Mouse (Mus musculus) thymus, adult 2 months (tissue): Measurements from ENCODE around the gene Piezo1. TPM values are rescaled to one million over a fixed set of nuclear protein-coding genes. Genes with fewer than 3 reads are reported as not detected.

Source experiments
- DNase-seq: peaks from one replicate; pipeline ENCODE4 v3.0.0; 2021
- H3K27ac ChIP-seq: fragments of 200-500 bp; 2 replicates; pipeline ENCODE4 v1.5.1; 2012; ENCODE audit warnings: low read length, control low read depth; ENCODE audit not compliant: control insufficient read depth, insufficient read depth
- H3K27me3 ChIP-seq: fragments of 200-500 bp; 2 replicates; pipeline ENCODE4 v1.6.1; 2012; ENCODE audit warnings: mild to moderate bottlenecking, low read length, moderate library complexity, mixed read lengths; ENCODE audit not compliant: control insufficient read depth, insufficient read depth
- H3K36me3 ChIP-seq: fragments of 200-500 bp; 2 replicates; pipeline ENCODE4 v1.6.1; 2012; ENCODE audit warnings: mild to moderate bottlenecking, low read length, moderate library complexity; ENCODE audit not compliant: control insufficient read depth, insufficient read depth
- H3K4me1 ChIP-seq: fragments of 200-500 bp; replicated peaks from 2 replicates; pipeline ENCODE4 v1.6.1; 2012; ENCODE audit warnings: low read length; ENCODE audit not compliant: control insufficient read depth, insufficient read depth
- H3K4me3 ChIP-seq: fragments of 200-500 bp; 2 replicates; pipeline ENCODE4 v1.5.1; 2012; ENCODE audit warnings: mild to moderate bottlenecking, low read length, control low read depth, moderate library complexity; ENCODE audit not compliant: control insufficient read depth, insufficient read depth
- CTCF ChIP-seq: fragments of 200-500 bp; IDR thresholded peaks from 2 replicates; pipeline ENCODE4 v1.5.1; 2012; ENCODE audit warnings: mild to moderate bottlenecking, control low read depth, low read length, moderate library complexity, borderline replicate concordance; ENCODE audit not compliant: control insufficient read depth, poor library complexity, insufficient read depth; ENCODE audit errors: extremely low read depth
- POLR2A ChIP-seq: fragments of 200-500 bp; IDR thresholded peaks from 2 replicates; pipeline ENCODE4 v1.6.1; 2012; ENCODE audit warnings: mild to moderate bottlenecking, low read length, control low read depth, moderate library complexity; ENCODE audit not compliant: control insufficient read depth, poor library complexity, insufficient read depth; ENCODE audit errors: extremely low read depth
- WGBS: fragments of 180-500 bp; shearing (Covaris S2); methylation state at CpG from one replicate; pipeline ENCODE4 v1.1.7; 2018; 5-methylcytosine and 5-hydroxymethylcytosine counted together
- polyA plus RNA-seq: library from polyadenylated mRNA; depleted of rRNA; stranded (reverse); fragments of >200 nt; gene quantifications from 2 replicates; pipeline ENCODE4 v1.2.3, GENCODE M21; 2012; rRNA removed

Piezo1 gene
- polyA plus RNA-seq, 1 experiment = 93.6 TPM

DNA sequence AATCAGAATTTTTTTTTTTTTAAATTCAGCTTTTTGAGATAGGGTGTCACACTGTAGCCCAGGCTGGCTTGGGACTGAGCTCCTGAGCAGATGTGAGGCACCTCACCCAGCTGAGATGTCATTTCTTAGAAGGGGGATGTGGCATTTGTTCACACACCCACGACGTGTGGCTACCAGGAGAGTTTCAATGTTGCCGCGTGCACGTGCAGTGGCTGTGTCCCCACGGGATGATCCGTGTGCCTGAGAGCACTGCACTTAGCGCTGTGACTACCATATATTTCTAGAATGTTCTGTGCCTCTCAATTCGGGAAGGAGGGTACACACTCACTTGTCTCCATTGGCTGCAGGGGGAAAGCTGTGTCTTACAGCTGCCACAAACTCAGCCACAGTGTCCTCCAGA lies 115.0 kb downstream of the Piezo1 start:
- 26% methylated on average over 9 of the region's 9 CpGs for WGBS
- H3K4me3 ChIP-seq = no peak overlapping the region
- no peak for DNase-seq
- no peaks in the 10 kb centered on the region for H3K36me3 ChIP-seq
- no peaks in the 10 kb centered on the region for H3K27me3 ChIP-seq
- no peak overlapping the region for H3K27ac ChIP-seq
- no peak for TF ChIP-seq CTCF
- TF ChIP-seq POLR2A = no peak
- H3K4me1 ChIP-seq = peaks cover 49% of the 10 kb centered on the region

DNA sequence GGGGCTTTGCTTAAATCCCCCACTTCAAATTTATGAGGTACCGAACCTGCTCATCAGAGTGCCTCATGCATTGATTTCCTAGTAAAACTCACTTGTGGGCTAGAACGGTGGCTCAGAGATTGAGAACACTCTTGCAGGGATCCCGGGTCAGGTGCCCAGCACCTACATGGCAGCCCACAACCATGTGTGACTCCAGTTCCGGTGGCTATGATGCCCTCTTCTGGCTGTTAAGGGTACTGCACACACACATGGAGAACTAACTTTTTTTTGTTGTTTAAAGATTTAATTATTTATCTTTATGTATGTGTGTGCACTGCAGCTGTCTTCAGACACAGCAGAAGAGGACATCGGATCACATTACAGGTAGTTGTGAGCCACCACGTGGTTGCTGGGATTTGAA lies 115.8 kb downstream of the Piezo1 start:
- TF ChIP-seq POLR2A = no peak
- TF ChIP-seq CTCF = peak; percentile 69; the same call in 1 of the 2 replicates
- 96% methylated on average over 6 of the region's 6 CpGs for WGBS
- peaks cover 56% of the 10 kb centered on the region for H3K4me1 ChIP-seq
- no peak overlapping the region for H3K27ac ChIP-seq
- H3K4me3 ChIP-seq = no peak overlapping the region
- no peaks in the 10 kb centered on the region for H3K27me3 ChIP-seq
- DNase-seq = no peak
- H3K36me3 ChIP-seq = no peaks in the 10 kb centered on the region

DNA sequence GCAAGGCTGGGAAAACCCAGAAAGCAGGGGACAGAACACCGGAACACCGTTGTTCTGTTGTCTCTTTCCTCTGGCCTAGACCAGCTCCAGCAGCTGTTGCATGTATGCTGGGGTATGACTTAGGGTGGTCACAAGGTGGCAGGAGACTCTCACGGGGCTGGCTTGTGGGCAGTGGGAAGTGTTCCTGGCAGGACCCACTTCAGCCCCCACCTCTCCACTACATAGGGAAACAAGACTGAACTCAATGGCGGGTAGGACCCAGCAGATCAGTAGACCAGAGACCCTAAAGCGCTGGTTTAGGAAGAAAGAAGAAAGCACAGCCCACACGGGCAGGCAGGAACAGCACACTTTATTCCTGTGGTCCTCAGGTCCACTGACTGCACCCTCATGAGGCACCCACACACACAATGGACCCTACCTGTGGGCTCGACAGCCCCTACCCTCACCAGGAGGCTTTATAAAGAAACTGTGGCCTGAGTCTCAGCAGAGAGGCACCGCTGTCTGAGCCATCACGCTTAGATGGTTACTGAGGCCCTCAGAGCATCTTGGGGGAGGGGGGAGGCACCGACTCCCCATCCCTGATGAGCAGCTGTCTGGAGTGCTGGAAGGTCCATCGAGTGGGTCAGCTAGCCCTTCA lies 117.7 kb downstream of the Piezo1 start:
- DNase-seq = no peak
- H3K27ac ChIP-seq = peak overlapping the region; percentile 82
- 45% methylated on average over 11 of the region's 11 CpGs for WGBS
- H3K36me3 ChIP-seq = no peaks in the 10 kb centered on the region
- H3K27me3 ChIP-seq = no peaks in the 10 kb centered on the region
- TF ChIP-seq POLR2A = no peak
- TF ChIP-seq CTCF = peak; percentile 28; the same call in 1 of the 2 replicates
- peak overlapping the region; percentile 98 for H3K4me3 ChIP-seq
- H3K4me1 ChIP-seq = peaks cover 62% of the 10 kb centered on the region

DNA sequence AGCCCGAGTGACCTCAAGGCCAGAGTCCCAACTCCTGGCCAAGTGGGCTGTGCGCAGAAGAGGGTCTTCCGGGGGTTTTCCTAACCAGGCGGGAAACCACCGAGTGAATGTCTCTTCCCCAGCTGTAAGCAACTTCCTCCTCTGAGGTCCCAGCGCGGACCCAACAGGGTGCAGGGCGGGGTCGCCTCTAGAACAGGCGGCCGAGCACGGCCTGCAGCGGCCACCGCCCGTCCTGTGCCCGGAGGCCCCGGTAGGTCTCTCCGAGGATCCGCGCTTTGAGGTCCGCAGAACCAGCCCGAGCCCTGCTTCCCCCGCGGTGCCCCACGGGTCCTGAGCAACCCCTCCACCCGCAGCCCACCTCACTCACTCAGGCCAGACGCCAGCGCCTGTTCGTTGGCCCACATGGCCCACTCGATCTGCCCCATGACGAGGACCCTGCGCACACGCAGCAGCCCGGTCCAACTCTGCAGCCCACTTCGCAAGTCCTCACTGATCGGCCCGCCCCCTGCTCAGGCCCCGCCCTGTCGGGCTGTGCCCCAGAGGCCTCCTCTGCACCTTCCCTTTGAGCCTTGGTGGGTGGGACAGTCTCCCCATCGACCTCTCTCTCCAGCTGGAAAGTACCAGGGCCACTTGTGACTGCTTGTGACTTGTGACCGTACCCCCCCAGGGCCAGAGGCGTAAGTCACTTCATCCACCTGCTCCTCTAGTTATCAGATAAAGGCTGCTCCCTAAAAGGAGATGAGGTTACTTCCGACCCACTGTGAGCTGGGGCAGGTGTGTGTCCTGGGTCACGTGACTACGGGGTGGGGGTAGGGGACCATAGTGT lies 118.5 kb downstream of the Piezo1 start, which contains the start of gene Cyba:
Gene Cyba (minus strand): TSS at position 488 of the 826 bp plus-strand sequence.
- H3K4me1 ChIP-seq = peaks cover 61% of the 10 kb centered on the region
- H3K36me3 ChIP-seq = no peaks in the 10 kb centered on the region
- TF ChIP-seq POLR2A = peak; percentile 43; the same call in 1 of the 2 replicates
- TF ChIP-seq CTCF = no peak
- peak within 1 kb of the TSS; percentile 98 for H3K4me3 ChIP-seq
- DNase-seq = peak; percentile 88
- H3K27me3 ChIP-seq = no peaks in the 10 kb centered on the region
- peak within 1 kb of the TSS; percentile 82 for H3K27ac ChIP-seq
- WGBS = under 1% methylated on average over 45 of the region's 45 CpGs

Other genes with a start within 250 kb of the Piezo1 start
- 0.35 and 0.51 TPM in 2 replicates for gene Trhr2, start 190.6 kb downstream of the Piezo1 start, polyA plus RNA-seq
- 66.3 and 69.8 TPM in 2 replicates for gene Zc3h18, start 174.7 kb downstream of the Piezo1 start, polyA plus RNA-seq
- gene Il17c, start 129.3 kb downstream of the Piezo1 start, polyA plus RNA-seq = 0.47 and 1.4 TPM in 2 replicates
- 671 and 705 TPM in 2 replicates for gene Cyba, start 118.4 kb downstream of the Piezo1 start, polyA plus RNA-seq
- gene Mvd, start 107.9 kb downstream of the Piezo1 start, polyA plus RNA-seq = 25.0 and 26.2 TPM in 2 replicates
- gene Snai3, start 90.6 kb downstream of the Piezo1 start, polyA plus RNA-seq = 47.1 and 51.1 TPM in 2 replicates
- gene Rnf166, start 75.3 kb downstream of the Piezo1 start, polyA plus RNA-seq = 273 and 296 TPM in 2 replicates
- 118 and 136 TPM in 2 replicates for gene Ctu2, start 75.2 kb downstream of the Piezo1 start, polyA plus RNA-seq
- 136 and 210 TPM in 2 replicates for gene Cdt1, start 16.7 kb upstream of the Piezo1 start, polyA plus RNA-seq
- gene Aprt, start 25.6 kb upstream of the Piezo1 start, polyA plus RNA-seq = 119 and 136 TPM in 2 replicates
- gene Galns, start 60.1 kb upstream of the Piezo1 start, polyA plus RNA-seq = 15.6 and 19.2 TPM in 2 replicates
- 104 and 133 TPM in 2 replicates for gene Trappc2l, start 60.3 kb upstream of the Piezo1 start, polyA plus RNA-seq
- 0.20 and 0.42 TPM in 2 replicates for gene Pabpn1l, start 71.4 kb upstream of the Piezo1 start, polyA plus RNA-seq
- gene Cbfa2t3, start 147.8 kb upstream of the Piezo1 start, polyA plus RNA-seq = 62.3 and 76.8 TPM in 2 replicates
- gene Acsf3, start 224.2 kb upstream of the Piezo1 start, polyA plus RNA-seq = 17.5 and 19.6 TPM in 2 replicates